Mouse (Mus musculus): ENCODE results near the gene Specc1l.

DNA sequence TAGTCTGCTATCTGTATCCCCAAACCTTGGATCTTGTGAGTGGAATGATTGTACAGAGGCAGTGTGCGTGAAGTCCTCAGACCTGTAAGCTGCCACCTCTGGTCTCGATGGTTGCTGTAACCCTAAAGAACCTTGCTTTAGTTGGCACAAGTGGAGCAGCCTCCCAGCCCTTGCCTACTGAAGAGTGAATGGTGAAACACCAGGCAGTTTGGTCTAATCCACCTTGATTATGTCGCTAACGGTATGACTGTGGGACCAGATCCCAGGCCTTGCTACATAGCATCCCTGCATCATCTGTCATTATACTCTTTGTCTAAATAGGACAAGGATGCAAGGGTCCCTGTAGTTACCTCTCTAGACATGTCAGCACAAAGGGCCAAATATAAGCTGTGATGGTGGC, 45.3 kb upstream of the Specc1l start:
- TF ChIP-seq CTCF (IDR thresholded peaks at IDR 0.05; ENCODE audit: low read depth, low read length) = no peak
- no peak for TF ChIP-seq POLR2A (IDR thresholded peaks at IDR 0.05; ENCODE audit: extremely low read depth, insufficient read depth, low read length)

Data from liver, adult 2 months (tissue).